Mouse (Mus musculus) lung, embryonic 16.5 days (tissue): Measurements from ENCODE around the gene Tia1. TPM values are rescaled to one million over a fixed set of nuclear protein-coding genes. Genes with fewer than 3 reads are reported as not detected.

ENCODE experiments used
- ATAC-seq: fragments of 200-750 bp; cut with Nextera tagmentation; 2 replicates; pipeline ENCODE4 v1.8.0; 2017; ENCODE audit warnings: low read depth, mild to moderate bottlenecking, moderate library complexity
- H3K27ac ChIP-seq: fragments of 300-500 bp; sonication (generic); 2 replicates; pipeline ENCODE4 v1.5.1; 2014; ENCODE audit warnings: mild to moderate bottlenecking, control low read depth, low read length
- H3K27me3 ChIP-seq: fragments of 300-500 bp; sonication (generic); 2 replicates; pipeline ENCODE4 v1.6.1; 2014; ENCODE audit warnings: low read depth, low read length, mixed read lengths; ENCODE audit not compliant: control insufficient read depth, insufficient read depth
- H3K36me3 ChIP-seq: fragments of 300-500 bp; sonication (generic); 2 replicates; pipeline ENCODE4 v1.6.1; 2014; ENCODE audit warnings: low read length; ENCODE audit not compliant: control insufficient read depth, insufficient read depth
- H3K4me1 ChIP-seq: fragments of 300-500 bp; sonication (generic); replicated peaks from 2 replicates; pipeline ENCODE4 v1.6.1; 2014; ENCODE audit warnings: low read length, mixed read lengths; ENCODE audit not compliant: control insufficient read depth, insufficient read depth
- H3K4me2 ChIP-seq: fragments of 300-500 bp; sonication (generic); 2 replicates; pipeline ENCODE4 v1.6.1; 2014; ENCODE audit warnings: low read depth, low read length, control low read depth
- H3K4me3 ChIP-seq: fragments of 300-500 bp; sonication (generic); 2 replicates; pipeline ENCODE4 v1.5.1; 2014; ENCODE audit warnings: mild to moderate bottlenecking, low read length, control low read depth
- H3K9ac ChIP-seq: fragments of 300-500 bp; sonication (generic); 2 replicates; pipeline ENCODE4 v1.6.1; 2014; ENCODE audit warnings: low read length, control low read depth
- H3K9me3 ChIP-seq: fragments of 300-500 bp; sonication (generic); 2 replicates; pipeline ENCODE4 v1.6.1; 2016; ENCODE audit warnings: low read length; ENCODE audit not compliant: control insufficient read depth
- WGBS: fragments of 180-500 bp; shearing (Covaris S2); extraction: QIAGEN DNeasy Blood & Tissue Kit; methylation state at CpG from one replicate; pipeline ENCODE4 v1.1.7; 2014; 5-methylcytosine and 5-hydroxymethylcytosine counted together
- polyA plus RNA-seq: library from polyadenylated mRNA; unstranded; fragments of >200 nt; fragmentation: Nextera tagmentation; extraction: Ambion mirVana; gene quantifications from 2 replicates; pipeline ENCODE4 v1.2.1, GENCODE M21; 2015

The Tia1 gene
- polyA plus RNA-seq, 1 experiment from 2014 or later: 177 TPM

- 14% methylated on average over 9 of the region's 9 CpGs for WGBS
- peaks cover 22% of the 10 kb centered on the region for H3K4me1 ChIP-seq
- ATAC-seq: peak; percentile 24
These were observed 67.7 kb downstream of the Tia1 start for GRCm38 (mm10) chr6:86471760-86472099.

GRCm38 (mm10) chr6:86472100-86472955, 68.3 kb downstream of the Tia1 start:
- peak overlapping the region; percentile 87 for H3K4me2 ChIP-seq
- no peaks in the 10 kb centered on the region for H3K27me3 ChIP-seq
- ATAC-seq: peak; percentile 95
- under 1% methylated on average over 56 of the region's 56 CpGs for WGBS
- peak overlapping the region; percentile 73 for H3K9ac ChIP-seq
- H3K9me3 ChIP-seq: no peaks in the 10 kb centered on the region
- peak overlapping the region; percentile 94 for H3K27ac ChIP-seq
- H3K4me1 ChIP-seq: peaks cover 22% of the 10 kb centered on the region
- H3K36me3 ChIP-seq: no peaks in the 10 kb centered on the region; the same call in 1 of the 2 replicates
- H3K4me3 ChIP-seq: peak overlapping the region; percentile 52

More at GRCm38 (mm10) chr6:86471760-86472099, 67.7 kb downstream of the Tia1 start:
- Histone ChIP-seq H3K4me3 (peak overlapping the region; percentile 52), H3K4me2 (peak overlapping the region; percentile 87), H3K36me3 (no peaks in the 10 kb centered on the region; the same call in 1 of the 2 replicates), H3K27ac (peak overlapping the region; percentile 83), H3K27me3 (no peaks in the 10 kb centered on the region), H3K9ac (peak overlapping the region; percentile 73), H3K9me3 (no peaks in the 10 kb centered on the region)

- WGBS: 55% methylated on average over 7 of the region's 7 CpGs
- Histone ChIP-seq H3K4me2 (peak overlapping the region; percentile 72), H3K27ac (peak overlapping the region; percentile 94), H3K36me3 (no peaks in the 10 kb centered on the region; the same call in 1 of the 2 replicates), H3K9me3 (no peaks in the 10 kb centered on the region), H3K4me1 (peaks cover 22% of the 10 kb centered on the region), H3K4me3 (peak overlapping the region; percentile 49), H3K9ac (peak overlapping the region; percentile 68), H3K27me3 (no peaks in the 10 kb centered on the region)
- ATAC-seq: no peak
These were observed 69.1 kb downstream of the Tia1 start for GRCm38 (mm10) chr6:86473077-86473476.

GRCm38 (mm10) chr6:86474072-86474471, 70.1 kb downstream of the Tia1 start:
- Histone ChIP-seq H3K9me3 (no peaks in the 10 kb centered on the region), H3K27me3 (no peaks in the 10 kb centered on the region), H3K27ac (peak overlapping the region; percentile 58), H3K36me3 (no peaks in the 10 kb centered on the region; the same call in 1 of the 2 replicates), H3K4me3 (no peak overlapping the region), H3K4me2 (no peak overlapping the region), H3K9ac (no peak overlapping the region), H3K4me1 (peaks cover 22% of the 10 kb centered on the region)
- no peak for ATAC-seq
- WGBS: 92% methylated on average over 5 of the region's 5 CpGs

GRCm38 (mm10) chr6:86474646-86475181, 70.7 kb downstream of the Tia1 start:
- Histone ChIP-seq H3K4me2 (no peak overlapping the region), H3K36me3 (no peaks in the 10 kb centered on the region; the same call in 1 of the 2 replicates), H3K9ac (no peak overlapping the region), H3K9me3 (no peaks in the 10 kb centered on the region), H3K4me3 (no peak overlapping the region), H3K27me3 (no peaks in the 10 kb centered on the region), H3K27ac (peak overlapping the region; percentile 58), H3K4me1 (peaks cover 23% of the 10 kb centered on the region)
- no peak for ATAC-seq

GRCm38 (mm10) chr6:86475462-86476167, 71.6 kb downstream of the Tia1 start:
- ATAC-seq: no peak
- 45% methylated on average over 9 of the region's 9 CpGs for WGBS
- Histone ChIP-seq H3K9ac (peak overlapping the region; percentile 8; the same call in 1 of the 2 replicates), H3K4me2 (no peak overlapping the region), H3K36me3 (no peaks in the 10 kb centered on the region), H3K4me1 (peaks cover 32% of the 10 kb centered on the region), H3K4me3 (no peak overlapping the region), H3K9me3 (no peaks in the 10 kb centered on the region), H3K27ac (peak overlapping the region; percentile 42), H3K27me3 (no peaks in the 10 kb centered on the region)

GRCm38 (mm10) chr6:86476931-86477330, 72.9 kb downstream of the Tia1 start:
- Histone ChIP-seq H3K4me1 (peaks cover 34% of the 10 kb centered on the region), H3K4me3 (no peak overlapping the region), H3K9me3 (no peaks in the 10 kb centered on the region), H3K4me2 (no peak overlapping the region), H3K36me3 (no peaks in the 10 kb centered on the region), H3K9ac (no peak overlapping the region), H3K27ac (peak overlapping the region; percentile 77), H3K27me3 (no peaks in the 10 kb centered on the region)
- ATAC-seq: no peak
- WGBS: 56% methylated on average over 5 of the region's 5 CpGs

- Histone ChIP-seq H3K27ac (peak overlapping the region; percentile 92), H3K4me1 (peaks cover 20% of the 10 kb centered on the region), H3K9ac (no peak overlapping the region), H3K36me3 (no peaks in the 10 kb centered on the region), H3K4me3 (no peak overlapping the region), H3K9me3 (no peaks in the 10 kb centered on the region), H3K4me2 (no peak overlapping the region), H3K27me3 (no peaks in the 10 kb centered on the region)
- ATAC-seq: peak; percentile 48
- 69% methylated on average over 3 of the region's 3 CpGs for WGBS
These were observed 75.3 kb downstream of the Tia1 start for GRCm38 (mm10) chr6:86479311-86479710.

- Histone ChIP-seq H3K4me1 (peaks cover 20% of the 10 kb centered on the region), H3K27ac (peak overlapping the region; percentile 92), H3K9me3 (no peaks in the 10 kb centered on the region), H3K9ac (no peak overlapping the region; the same call in 1 of the 2 replicates), H3K4me3 (no peak overlapping the region), H3K27me3 (no peaks in the 10 kb centered on the region), H3K4me2 (peak overlapping the region; percentile 54), H3K36me3 (no peaks in the 10 kb centered on the region)
- peak; percentile 34; the same call in 1 of the 2 replicates for ATAC-seq
These were observed 75.8 kb downstream of the Tia1 start for GRCm38 (mm10) chr6:86479816-86480188.
